Mouse (Mus musculus) liver, postnatal 0 days (tissue): ENCODE measurements at regions not wholly inside any gene's neighbourhood (a gene's known extent, or its start where the extent isn't known, plus 50 kb on each side); places are given as distances from the start of the nearest gene placed in this dataset.

ENCODE experiments used
- CTCF ChIP-seq: sonication (generic); IDR thresholded peaks from 2 replicates; pipeline ENCODE4 v1.5.1; 2016; ENCODE audit warnings: antibody characterized with exemption, low read depth
- EP300 ChIP-seq: IDR thresholded peaks from 2 replicates; pipeline ENCODE4 v1.6.1; 2016; ENCODE audit warnings: antibody characterized with exemption, low read depth, mild to moderate bottlenecking

DNA sequence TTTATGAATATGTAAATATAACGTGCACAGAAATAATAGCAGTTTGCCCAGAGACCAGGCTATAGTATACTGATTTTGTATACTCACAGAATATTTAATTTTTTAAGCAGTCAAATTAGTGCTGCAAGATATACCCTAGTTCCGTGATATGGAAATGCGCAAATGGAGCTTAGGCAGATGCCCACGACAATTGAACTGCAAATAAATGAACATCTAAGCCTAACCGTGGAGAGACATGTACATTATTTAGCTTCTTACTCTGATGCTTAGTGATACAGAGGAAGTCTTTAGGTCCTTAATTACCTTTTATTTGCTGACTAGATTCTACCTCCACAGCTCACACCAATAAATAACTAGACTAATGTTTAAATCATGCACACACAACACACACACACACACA lies 221.9 kb downstream of the Usp25 start:
- TF ChIP-seq EP300 = no peak
- no peak for TF ChIP-seq CTCF
